Mouse (Mus musculus) G1E (cell line): Measurements from ENCODE around the gene Tnpo2. TPM values are rescaled to one million over a fixed set of nuclear protein-coding genes. Genes with fewer than 3 reads are reported as not detected.

Experiments
- ATAC-seq: 2 replicates; pipeline ENCODE4 v1.8.0; 2016; ENCODE audit warnings: mild to moderate bottlenecking; ENCODE audit not compliant: insufficient number of reproducible peaks, poor library complexity, low FRiP score, severe bottlenecking; ENCODE audit errors: extremely low read depth
- DNase-seq: peaks from one replicate; pipeline ENCODE4 v3.0.0; 2012; ENCODE audit warnings: low spot score
- H3K27me3 ChIP-seq: 2 replicates; pipeline ENCODE4 v1.6.1; 2012; ENCODE audit warnings: mild to moderate bottlenecking, low read length, inconsistent platforms; ENCODE audit not compliant: insufficient read depth
- H3K36me3 ChIP-seq: replicated peaks from 2 replicates; pipeline ENCODE3; 2012; ENCODE audit warnings: mild to moderate bottlenecking, inconsistent platforms
- H3K4me1 ChIP-seq: 2 replicates; pipeline ENCODE4 v1.6.1; 2012; ENCODE audit warnings: low read depth, low read length, inconsistent platforms, mixed read lengths; ENCODE audit not compliant: insufficient read depth
- H3K4me3 ChIP-seq: 2 replicates; pipeline ENCODE4 v1.5.1; 2012; ENCODE audit warnings: low read depth, mild to moderate bottlenecking, inconsistent platforms, low read length, moderate library complexity, mixed read lengths
- H3K9me3 ChIP-seq: replicated peaks from 2 replicates; pipeline ENCODE4 v1.6.1; 2012; ENCODE audit warnings: inconsistent platforms
- CTCF ChIP-seq: IDR thresholded peaks from 2 replicates; pipeline ENCODE4 v1.5.1; 2012; ENCODE audit warnings: low read depth, low read length, inconsistent platforms, mixed read lengths
- GATA1 ChIP-seq: IDR thresholded peaks from 2 replicates; pipeline ENCODE4 v1.6.1; 2012; ENCODE audit warnings: borderline replicate concordance, low read length, inconsistent platforms, mixed read lengths
- GATA2 ChIP-seq: IDR thresholded peaks from 2 replicates; pipeline ENCODE4 v1.6.1; 2012; ENCODE audit warnings: low read depth, low read length, inconsistent platforms, borderline replicate concordance
- POLR2AphosphoS5 ChIP-seq: IDR thresholded peaks from 2 replicates; pipeline ENCODE4 v1.6.1; 2012; ENCODE audit warnings: low read depth, low read length, inconsistent platforms; ENCODE audit not compliant: insufficient replicate concordance
- TAL1 ChIP-seq: conservative IDR thresholded peaks from 2 replicates; pipeline ENCODE4 v1.6.1; 2012; ENCODE audit warnings: low read depth, low read length, inconsistent platforms, mixed read lengths
- polyA plus RNA-seq: library from polyadenylated mRNA; stranded (reverse); fragments of >175 nt; gene quantifications from 2 replicates; pipeline ENCODE4 v1.2.3, GENCODE M21; 2012
- total RNA-seq, 2 experiments: library from RNA; stranded (forward) in 1 of 2; stranded (reverse) in 1 of 2; fragments of 200-1000 nt in 1 of 2; fragments of >200 nt in 1 of 2; fragmentation: Nextera tagmentation in 1 of 2; gene quantifications; 2 replicates each; pipeline ENCODE4 v1.2.3; 2014 to 2017

Gene Tnpo2
- total and polyA plus RNA-seq, 3 experiments = 26.5 to 83.8 (median 38.9) TPM

- DNase-seq (peak; percentile 39), ATAC-seq (no peak)
- Histone ChIP-seq H3K36me3 (peaks cover 52% of the 10 kb centered on the region), H3K4me1 (peaks cover 54% of the 10 kb centered on the region), H3K4me3 (peak overlapping the region; percentile 80; the same call in 1 of the 2 replicates), H3K9me3 (no peaks in the 10 kb centered on the region), H3K27me3 (no peaks in the 10 kb centered on the region)
- no peak for TF ChIP-seq CTCF
- TF ChIP-seq TAL1 = no peak
- no peak for TF ChIP-seq GATA2
- no peak for TF ChIP-seq POLR2AphosphoS5
- TF ChIP-seq GATA1 = no peak
These were observed 47.9 kb downstream of the Tnpo2 start for GRCm38 (mm10) chr8:85084633-85085032.

- Histone ChIP-seq H3K9me3 (no peaks in the 10 kb centered on the region), H3K27me3 (no peaks in the 10 kb centered on the region), H3K36me3 (peaks cover 54% of the 10 kb centered on the region), H3K4me3 (no peak overlapping the region), H3K4me1 (peaks cover 48% of the 10 kb centered on the region)
- TF ChIP-seq GATA1 = no peak
- TF ChIP-seq GATA2 = no peak
- ATAC-seq (no peak), DNase-seq (no peak)
These were observed 49.5 kb downstream of the Tnpo2 start for GRCm38 (mm10) chr8:85086238-85086637.

GRCm38 (mm10) chr8:85088771-85089170 is 52.1 kb downstream of the Tnpo2 start:
- ATAC-seq = no peak
- H3K36me3 ChIP-seq = peaks cover 80% of the 10 kb centered on the region
- H3K27me3 ChIP-seq = no peaks in the 10 kb centered on the region
- TF ChIP-seq POLR2AphosphoS5 = no peak
- no peak for TF ChIP-seq GATA1
- TF ChIP-seq TAL1 = no peak
- TF ChIP-seq GATA2 = no peak
- TF ChIP-seq CTCF = no peak
- no peaks in the 10 kb centered on the region for H3K9me3 ChIP-seq
- peaks cover 30% of the 10 kb centered on the region for H3K4me1 ChIP-seq
- no peak overlapping the region for H3K4me3 ChIP-seq
- DNase-seq = no peak

- Histone ChIP-seq H3K9me3 (no peaks in the 10 kb centered on the region), H3K36me3 (peaks cover 87% of the 10 kb centered on the region), H3K4me1 (peaks cover 11% of the 10 kb centered on the region), H3K4me3 (no peak overlapping the region), H3K27me3 (no peaks in the 10 kb centered on the region)
- ATAC-seq (no peak), DNase-seq (no peak)
- TF ChIP-seq POLR2AphosphoS5 (no peak), CTCF (no peak), TAL1 (no peak)
These were observed 54.1 kb downstream of the Tnpo2 start for GRCm38 (mm10) chr8:85090856-85091255.

GRCm38 (mm10) chr8:85091526-85092090 is 54.9 kb downstream of the Tnpo2 start:
- no peaks in the 10 kb centered on the region for H3K27me3 ChIP-seq
- ATAC-seq (no peak), DNase-seq (no peak)
- peaks cover 90% of the 10 kb centered on the region for H3K36me3 ChIP-seq
- TF ChIP-seq GATA1 (no peak), CTCF (no peak), POLR2AphosphoS5 (no peak), GATA2 (no peak)
- no peaks in the 10 kb centered on the region for H3K9me3 ChIP-seq
- H3K4me3 ChIP-seq = no peak overlapping the region
- peaks cover 9% of the 10 kb centered on the region; the same call in 1 of the 2 replicates for H3K4me1 ChIP-seq

GRCm38 (mm10) chr8:85095051-85095450 is 58.3 kb downstream of the Tnpo2 start:
- Histone ChIP-seq H3K4me1 (peaks cover 11% of the 10 kb centered on the region; the same call in 1 of the 2 replicates), H3K36me3 (peaks cover 90% of the 10 kb centered on the region), H3K4me3 (no peak overlapping the region), H3K27me3 (no peaks in the 10 kb centered on the region), H3K9me3 (no peaks in the 10 kb centered on the region)
- ATAC-seq (no peak), DNase-seq (no peak)
- no peak for TF ChIP-seq GATA2
- TF ChIP-seq POLR2AphosphoS5 = no peak
- TF ChIP-seq CTCF = no peak
- TF ChIP-seq TAL1 = no peak
- no peak for TF ChIP-seq GATA1

- H3K36me3 ChIP-seq = peaks cover 90% of the 10 kb centered on the region
These were observed 58.9 kb downstream of the Tnpo2 start for GRCm38 (mm10) chr8:85095566-85095965.

More at GRCm38 (mm10) chr8:85095566-85095965, 58.9 kb downstream of the Tnpo2 start:
- no peak for DNase-seq
- Histone ChIP-seq H3K9me3 (no peaks in the 10 kb centered on the region), H3K4me3 (no peak overlapping the region), H3K4me1 (peaks cover 14% of the 10 kb centered on the region), H3K27me3 (no peaks in the 10 kb centered on the region)
- TF ChIP-seq CTCF (no peak), TAL1 (no peak), POLR2AphosphoS5 (no peak), GATA1 (no peak), GATA2 (no peak)
- ATAC-seq = no peak
